Mouse (Mus musculus) hindbrain, embryonic 11.5 days (tissue): Measurements from ENCODE around the gene Esp8. TPM values are rescaled to one million over a fixed set of nuclear protein-coding genes. Genes with fewer than 3 reads are reported as not detected.

Experiments used
- polyA plus RNA-seq: library from polyadenylated mRNA; unstranded; fragments of >200 nt; fragmentation: Nextera tagmentation; extraction: Ambion mirVana; gene quantifications from 2 replicates; pipeline ENCODE4 v1.2.1, GENCODE M21; 2014

The Esp8 gene
- polyA plus RNA-seq, 1 experiment from 2014 or later: not detected

Other genes with a start within 250 kb of the Esp8 start
- not detected in 2 replicates for gene Crisp1, start 200.8 kb upstream of the Esp8 start, polyA plus RNA-seq
- gene Esp6, start 41.5 kb downstream of the Esp8 start, polyA plus RNA-seq: not detected in 2 replicates
- not detected in 2 replicates for gene Esp4, start 78.6 kb downstream of the Esp8 start, polyA plus RNA-seq
- not detected in 2 replicates for gene Esp3, start 112.1 kb downstream of the Esp8 start, polyA plus RNA-seq
- gene Esp1, start 207.1 kb downstream of the Esp8 start, polyA plus RNA-seq: not detected in 2 replicates